Mouse (Mus musculus) v-Abl transformed pro-B cells (cell line): ENCODE measurements at regions not wholly inside any gene's neighbourhood (a gene's known extent, or its start where the extent isn't known, plus 50 kb on each side); places are given as distances from the start of the nearest gene placed in this dataset.
"Not testable (repeated sequence)": the region's sequence is repeated elsewhere in the genome, so short reads cannot be mapped to it uniquely, and the experiment has no call there.

Source experiments
- in situ Hi-C, 2 experiments: fragments of 400-800 bp; cut with MboI; formaldehyde crosslinking; loops; one replicate each; pipeline ENCODE4 v1.15.1; 2025; ENCODE audit not compliant: unreplicated experiment in 2 of 2

GRCm38 (mm10) chr9:115414190-115414589, 104.0 kb upstream of the Stt3b start:
- in situ Hi-C loops = no loop called here

- in situ Hi-C loops = no loop called here
These were observed 112.6 kb upstream of the Stt3b start for GRCm38 (mm10) chr9:115422786-115423185.

- in situ Hi-C loops = no loop called here
These were observed 116.5 kb upstream of the Stt3b start for GRCm38 (mm10) chr9:115426682-115427081.

DNA sequence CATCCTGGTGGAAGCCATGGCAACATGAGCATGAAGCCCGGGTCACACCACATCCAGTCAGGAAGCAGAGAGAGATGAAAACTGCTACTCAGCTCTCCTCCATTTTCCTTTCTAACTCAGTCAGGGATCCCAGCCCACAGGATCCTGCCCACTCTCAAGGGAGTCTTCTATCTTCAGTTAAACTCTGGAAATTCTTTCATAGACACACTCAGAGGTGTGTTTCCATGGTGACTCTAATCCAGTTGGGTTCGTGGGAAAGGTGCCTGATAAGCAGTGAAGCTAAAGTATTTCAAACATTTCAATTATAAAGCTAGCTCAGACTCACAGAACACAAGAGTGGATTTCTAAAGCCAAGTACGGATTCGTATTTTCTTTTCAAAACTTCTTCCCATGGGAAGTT, 120.0 kb upstream of the Stt3b start:
- in situ Hi-C loops = no loop called here

DNA sequence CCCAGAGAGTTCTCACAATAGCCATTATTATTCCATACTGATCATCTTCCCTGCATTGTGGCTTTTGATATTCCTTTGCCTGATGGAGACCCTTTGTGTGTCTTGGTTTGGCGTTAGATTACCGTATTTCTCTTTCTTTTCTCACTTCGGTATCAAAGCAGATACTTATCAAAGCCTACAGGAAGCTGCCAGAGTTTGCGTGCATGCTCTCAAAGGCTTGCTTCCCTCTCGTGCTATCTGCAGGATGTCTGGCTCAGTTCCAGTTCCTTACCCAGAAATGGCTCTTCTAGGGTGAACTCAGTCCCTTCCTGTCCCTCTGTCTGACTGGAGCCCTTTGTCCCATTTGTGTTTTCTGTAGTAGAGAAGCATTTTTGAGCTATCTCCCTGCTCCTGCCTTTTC, 124.5 kb upstream of the Stt3b start:
- in situ Hi-C loops = no loop called here

- in situ Hi-C loops = no loop called here
These were observed 126.1 kb upstream of the Stt3b start for GRCm38 (mm10) chr9:115436301-115436700.

DNA sequence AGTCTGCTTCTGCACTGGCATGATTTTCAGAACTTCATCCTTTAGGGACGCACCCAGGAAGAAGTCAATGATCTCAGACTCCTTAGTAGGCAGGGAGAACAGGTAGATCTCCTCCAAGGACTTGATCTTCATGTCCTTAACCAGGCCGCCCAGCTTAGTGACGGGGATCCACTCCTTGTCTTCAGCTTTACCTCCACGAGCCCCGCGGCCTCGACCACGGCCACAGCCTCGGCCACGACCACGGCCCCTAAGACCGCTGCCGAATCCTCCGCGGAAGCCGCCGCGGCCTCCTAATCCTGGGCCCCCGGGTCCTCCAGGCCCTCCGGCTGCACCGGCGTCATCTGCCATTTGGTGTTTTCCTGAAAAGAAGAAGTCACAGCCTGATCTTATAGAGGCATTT, 128.0 kb upstream of the Stt3b start:
- in situ Hi-C loops = not testable (repeated sequence)

- in situ Hi-C loops = no loop called here
These were observed 136.5 kb upstream of the Stt3b start for GRCm38 (mm10) chr9:115446681-115447080.

GRCm38 (mm10) chr9:115450741-115451320, 140.6 kb upstream of the Stt3b start:
- in situ Hi-C loops = no loop called here

DNA sequence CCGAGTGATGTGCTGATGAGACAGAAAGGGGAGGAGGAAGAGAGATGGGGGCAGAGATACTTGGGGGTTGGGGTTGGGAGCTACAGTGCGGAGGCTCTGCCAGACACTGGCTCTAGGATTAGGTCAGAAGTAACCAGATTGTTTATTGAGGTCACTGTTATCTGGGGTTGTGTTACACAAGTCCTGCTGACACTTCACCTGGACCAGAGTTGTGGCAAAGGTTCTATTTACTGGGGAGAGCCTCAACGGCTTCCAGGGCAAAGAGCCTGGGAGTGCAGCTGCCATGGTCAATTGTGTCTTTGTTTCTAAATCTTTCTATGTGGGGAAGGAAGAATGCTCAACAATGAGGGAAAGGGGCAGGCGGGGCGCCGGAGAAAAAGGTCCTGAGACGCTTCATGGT, 144.6 kb upstream of the Stt3b start:
- in situ Hi-C loops = no loop called here

DNA sequence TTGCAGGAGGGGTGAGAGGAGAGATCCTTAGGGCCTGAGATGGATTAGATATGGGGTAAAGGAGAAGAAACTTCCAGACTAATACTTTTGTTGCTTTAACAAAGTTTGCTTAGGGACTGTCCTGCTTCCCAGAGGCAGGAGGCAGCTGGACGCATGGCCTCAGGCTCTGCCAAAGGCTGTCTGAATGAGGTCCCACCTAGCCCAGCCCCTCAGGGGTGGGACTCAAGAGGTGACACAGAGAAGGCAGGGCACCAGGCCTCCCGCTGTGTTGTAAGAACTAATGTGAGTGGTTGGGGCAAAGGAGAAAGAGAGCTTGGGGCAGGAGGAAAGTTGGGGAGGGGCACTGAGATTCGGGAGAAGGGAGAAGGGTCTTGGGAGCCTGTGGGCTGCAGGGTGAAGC, 145.9 kb upstream of the Stt3b start:
- in situ Hi-C loops = no loop called here

DNA sequence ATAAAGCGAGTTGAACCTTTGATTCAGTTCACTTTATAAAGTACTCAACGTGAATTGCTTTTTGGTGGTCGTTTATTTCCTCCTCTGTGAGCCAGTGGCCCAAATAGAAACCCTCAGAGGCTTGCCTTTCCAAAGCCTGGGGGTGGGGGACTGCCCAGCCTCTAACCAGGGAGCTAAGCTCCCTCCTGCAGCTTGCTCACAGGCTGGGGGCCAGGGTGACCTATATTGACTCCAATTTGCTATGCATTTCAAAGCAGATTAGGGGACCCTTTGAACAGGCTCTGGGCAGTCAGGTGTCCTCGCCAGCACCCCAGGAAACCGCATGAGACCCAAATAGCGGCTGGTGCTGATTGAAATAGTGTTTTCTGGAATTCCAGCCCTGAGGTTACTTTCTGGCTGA, 146.4 kb upstream of the Stt3b start:
- in situ Hi-C loops = no loop called here

GRCm38 (mm10) chr9:115457889-115458710, 147.9 kb upstream of the Stt3b start:
- in situ Hi-C loops = no loop called here

- in situ Hi-C loops = not testable (repeated sequence)
These were observed 148.9 kb upstream of the Stt3b start for GRCm38 (mm10) chr9:115459075-115459474.

GRCm38 (mm10) chr9:115465326-115465725, 155.1 kb upstream of the Stt3b start:
- in situ Hi-C loops = no loop called here

- in situ Hi-C loops = no loop called here
These were observed 158.4 kb upstream of the Stt3b start for GRCm38 (mm10) chr9:115468641-115469040.

- in situ Hi-C loops = no loop called here
These were observed 161.4 kb upstream of the Stt3b start for GRCm38 (mm10) chr9:115471582-115471981.

- in situ Hi-C loops = no loop called here
These were observed 162.8 kb upstream of the Stt3b start for GRCm38 (mm10) chr9:115473037-115473436.

DNA sequence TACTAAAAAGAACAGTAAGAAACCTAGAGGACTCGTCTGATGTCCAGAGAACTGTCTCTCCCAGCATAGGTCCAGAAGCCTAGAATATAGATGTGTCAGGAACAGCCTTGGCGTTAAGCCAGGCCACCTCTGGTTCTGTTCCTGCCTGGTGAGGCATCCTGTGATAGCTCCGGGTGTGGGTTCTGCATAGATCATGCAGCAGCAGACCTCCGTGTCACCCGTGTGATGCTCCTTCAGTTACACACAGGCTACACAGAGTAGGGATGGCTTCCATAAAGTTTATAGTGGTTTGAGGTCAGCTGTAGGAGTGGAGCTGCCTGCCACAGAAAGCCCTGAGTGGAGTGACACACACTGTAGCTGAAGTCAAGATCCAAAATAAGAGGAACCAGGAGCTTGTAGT, 163.6 kb upstream of the Stt3b start:
- in situ Hi-C loops = no loop called here

- in situ Hi-C loops = no loop called here
These were observed 164.1 kb upstream of the Stt3b start for GRCm38 (mm10) chr9:115474342-115474741.

DNA sequence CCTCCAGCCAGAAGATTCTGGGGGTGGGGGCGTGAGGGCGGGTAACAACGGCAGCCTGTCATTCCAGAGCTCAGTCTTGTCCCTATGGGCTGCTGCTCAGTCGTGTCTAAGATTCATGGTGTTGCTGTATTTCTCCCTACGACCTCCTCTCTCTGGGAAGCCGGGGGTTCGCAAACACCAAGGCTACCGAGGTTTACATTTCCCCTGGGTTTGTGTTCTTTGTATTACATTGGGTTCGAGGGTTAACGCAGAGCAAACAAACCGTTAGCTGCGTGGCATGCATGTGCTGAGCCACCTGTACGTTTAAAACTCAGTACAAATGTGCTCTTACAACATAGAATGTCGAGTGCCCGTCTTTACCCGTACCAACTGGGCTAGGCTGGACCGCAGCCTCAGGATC, 166.0 kb upstream of the Stt3b start:
- in situ Hi-C loops = no loop called here

DNA sequence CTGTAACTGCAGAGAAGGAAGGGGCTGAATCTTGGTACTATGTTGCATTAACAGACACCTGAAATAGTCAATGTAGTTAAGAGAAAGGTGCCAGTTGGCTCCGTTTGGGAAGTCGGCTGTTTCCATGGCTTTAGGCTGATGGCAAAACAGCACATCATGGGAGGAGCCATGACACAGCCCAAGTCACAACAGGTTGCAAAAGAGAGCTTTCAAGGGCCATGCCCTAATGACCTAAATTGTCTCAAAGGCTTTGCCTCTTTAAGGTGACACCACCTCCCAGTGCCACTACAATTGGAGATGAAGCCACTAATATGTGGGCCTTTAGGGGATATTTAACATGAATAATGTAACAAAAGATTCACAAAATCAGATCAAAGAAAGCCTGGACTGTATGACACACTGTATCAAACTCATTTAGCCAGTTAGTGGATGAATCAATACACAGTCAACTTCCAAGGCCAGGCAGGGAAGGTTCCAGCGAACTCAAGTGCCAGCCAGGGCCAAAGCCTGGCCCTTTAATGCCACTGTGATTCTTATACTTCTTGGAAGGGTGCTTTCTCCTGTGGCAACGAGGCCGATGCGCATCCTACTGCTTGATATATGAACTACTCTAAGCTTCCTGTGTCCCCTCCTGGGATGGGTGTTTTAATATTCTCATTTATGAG, 167.5 kb upstream of the Stt3b start:
- in situ Hi-C loops = no loop called here
